Mouse (Mus musculus) testis, adult 2 months (tissue): ENCODE data around the gene Cdca8. TPM values are rescaled to one million over a fixed set of nuclear protein-coding genes. Genes with fewer than 3 reads are reported as not detected.

Experiments
- H3K27ac ChIP-seq: fragments of 200-500 bp; 2 replicates; pipeline ENCODE4 v1.5.1; 2012; ENCODE audit warnings: low read depth, low read length; ENCODE audit not compliant: control insufficient read depth, insufficient read depth
- H3K27me3 ChIP-seq: fragments of 200-500 bp; 2 replicates; pipeline ENCODE4 v1.6.1; 2012; ENCODE audit warnings: mild to moderate bottlenecking, low read length, moderate library complexity; ENCODE audit not compliant: control insufficient read depth, insufficient read depth
- H3K36me3 ChIP-seq: fragments of 200-500 bp; 2 replicates; pipeline ENCODE4 v1.6.1; 2012; ENCODE audit warnings: mild to moderate bottlenecking, low read length; ENCODE audit not compliant: control insufficient read depth, insufficient read depth
- H3K4me1 ChIP-seq: fragments of 200-500 bp; 2 replicates; pipeline ENCODE4 v1.6.1; 2012; ENCODE audit warnings: low read length; ENCODE audit not compliant: control insufficient read depth, insufficient read depth
- H3K4me3 ChIP-seq: fragments of 200-500 bp; 2 replicates; pipeline ENCODE4 v1.5.1; 2012; ENCODE audit warnings: low read depth, mild to moderate bottlenecking, low read length, moderate library complexity, mixed read lengths; ENCODE audit not compliant: control insufficient read depth
- CTCF ChIP-seq: fragments of 200-500 bp; IDR thresholded peaks from 2 replicates; pipeline ENCODE4 v1.5.1; 2012; ENCODE audit warnings: low read depth, mild to moderate bottlenecking, inconsistent platforms, low read length, moderate library complexity; ENCODE audit not compliant: control insufficient read depth, insufficient read depth, insufficient replicate concordance
- POLR2A ChIP-seq: fragments of 200-500 bp; IDR thresholded peaks from 2 replicates; pipeline ENCODE4 v1.6.1; 2012; ENCODE audit warnings: low read depth, mild to moderate bottlenecking, inconsistent platforms, low read length, moderate library complexity; ENCODE audit not compliant: control insufficient read depth
- polyA plus RNA-seq: library from polyadenylated mRNA; depleted of rRNA; stranded (reverse); fragments of >200 nt; gene quantifications from 2 replicates; pipeline ENCODE4 v1.2.3, GENCODE M21; 2012

The Cdca8 gene
- polyA plus RNA-seq, 1 experiment: 45.5 TPM

- H3K27me3 ChIP-seq: no peaks in the 10 kb centered on the region
- H3K27ac ChIP-seq: no peak overlapping the region
- H3K4me3 ChIP-seq: no peak overlapping the region
- peaks cover 23% of the 10 kb centered on the region for H3K4me1 ChIP-seq
- no peak for TF ChIP-seq POLR2A
- no peak for TF ChIP-seq CTCF
- no peaks in the 10 kb centered on the region for H3K36me3 ChIP-seq
Measured at GRCm38 (mm10) chr4:124969219-124969848, 30.2 kb upstream of the Cdca8 start.

GRCm38 (mm10) chr4:124968711-124969110 lies 29.6 kb upstream of the Cdca8 start:
- Histone ChIP-seq H3K27me3 (no peaks in the 10 kb centered on the region), H3K4me1 (peaks cover 20% of the 10 kb centered on the region), H3K36me3 (no peaks in the 10 kb centered on the region), H3K4me3 (no peak overlapping the region), H3K27ac (no peak overlapping the region)
- TF ChIP-seq CTCF (no peak), POLR2A (no peak)

GRCm38 (mm10) chr4:124964912-124965599 lies 25.9 kb upstream of the Cdca8 start:
- H3K27ac ChIP-seq: no peak overlapping the region
- H3K4me3 ChIP-seq: no peak overlapping the region
- TF ChIP-seq POLR2A: no peak
- no peak for TF ChIP-seq CTCF
- H3K36me3 ChIP-seq: no peaks in the 10 kb centered on the region
- no peaks in the 10 kb centered on the region for H3K27me3 ChIP-seq
- H3K4me1 ChIP-seq: no peaks in the 10 kb centered on the region

DNA sequence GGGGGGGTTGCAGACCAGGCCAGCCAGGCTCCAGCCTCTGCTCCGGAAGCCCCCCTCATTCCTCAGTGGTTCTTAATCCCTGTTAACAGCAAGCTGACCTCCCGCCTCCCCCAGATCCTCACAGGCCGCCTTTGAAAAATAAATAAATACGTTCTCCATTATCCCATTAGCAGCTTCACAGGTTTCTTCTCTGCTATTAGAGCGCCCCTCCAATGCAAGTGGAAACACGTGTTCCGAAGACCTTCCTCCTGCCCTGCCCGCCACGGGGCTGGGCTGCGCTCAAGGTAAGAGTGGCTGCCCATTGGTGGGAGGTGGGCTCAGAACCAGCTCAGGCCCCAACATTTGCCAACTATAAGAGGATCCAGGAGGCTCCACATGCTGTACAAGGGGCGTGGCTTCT lies 23.5 kb upstream of the Cdca8 start:
- Histone ChIP-seq H3K27ac (no peak overlapping the region), H3K27me3 (no peaks in the 10 kb centered on the region), H3K4me1 (no peaks in the 10 kb centered on the region)

GRCm38 (mm10) chr4:124960940-124961339 lies 21.8 kb upstream of the Cdca8 start:
- Histone ChIP-seq H3K27ac (no peak overlapping the region), H3K36me3 (no peaks in the 10 kb centered on the region), H3K4me3 (no peak overlapping the region), H3K4me1 (no peaks in the 10 kb centered on the region), H3K27me3 (no peaks in the 10 kb centered on the region)
- no peak for TF ChIP-seq CTCF
- no peak for TF ChIP-seq POLR2A

More for the DNA sequence above, 23.5 kb upstream of the Cdca8 start:
- H3K4me3 ChIP-seq: no peak overlapping the region
- TF ChIP-seq POLR2A: no peak
- no peak for TF ChIP-seq CTCF
- no peaks in the 10 kb centered on the region for H3K36me3 ChIP-seq

GRCm38 (mm10) chr4:124959062-124959461 lies 20.0 kb upstream of the Cdca8 start:
- Histone ChIP-seq H3K4me1 (no peaks in the 10 kb centered on the region), H3K4me3 (no peak overlapping the region), H3K36me3 (no peaks in the 10 kb centered on the region), H3K27me3 (no peaks in the 10 kb centered on the region), H3K27ac (no peak overlapping the region)
- TF ChIP-seq POLR2A (no peak), CTCF (no peak)

DNA sequence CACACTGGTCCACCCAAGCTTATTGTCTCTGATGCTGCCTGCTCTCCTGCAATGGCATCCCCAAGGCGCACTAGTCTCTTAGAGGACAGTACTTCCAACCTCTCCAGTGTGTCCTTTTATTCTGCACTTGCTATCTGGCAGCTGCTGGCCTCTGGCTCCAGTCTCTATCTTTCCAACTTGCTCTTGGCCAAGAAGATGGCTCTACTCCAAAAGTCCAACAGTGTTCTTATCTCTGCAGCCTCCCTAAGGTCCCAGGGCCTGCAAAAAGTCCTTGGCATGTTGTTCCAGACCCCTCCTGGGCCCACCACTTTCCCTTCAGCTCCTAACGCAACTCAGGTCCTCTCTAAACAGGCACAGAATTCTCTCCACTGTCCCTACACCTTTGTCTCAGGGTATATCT lies 18.2 kb upstream of the Cdca8 start:
- no peak overlapping the region for H3K27ac ChIP-seq
- H3K36me3 ChIP-seq: no peaks in the 10 kb centered on the region
- H3K27me3 ChIP-seq: no peaks in the 10 kb centered on the region
- H3K4me3 ChIP-seq: no peak overlapping the region
- H3K4me1 ChIP-seq: no peaks in the 10 kb centered on the region
- TF ChIP-seq POLR2A (no peak), CTCF (no peak)

DNA sequence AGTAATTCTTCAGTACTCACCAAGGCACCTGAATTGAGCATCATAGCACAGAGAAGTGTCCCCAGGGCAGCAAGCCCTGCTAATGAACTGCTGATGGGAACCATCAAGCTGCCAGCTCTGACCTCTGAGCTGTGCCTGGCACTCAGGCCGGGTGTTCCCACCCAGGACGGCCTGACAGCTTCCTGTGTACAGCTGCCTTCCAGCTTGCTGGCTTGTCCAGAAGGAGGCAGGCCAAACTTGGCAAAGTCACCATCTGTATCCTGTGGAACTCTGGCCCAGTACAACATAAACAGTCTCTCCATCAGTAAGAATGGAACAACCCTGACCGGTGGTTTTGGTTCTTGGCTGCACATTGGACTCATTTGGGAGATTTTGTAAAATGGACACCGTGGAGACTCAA lies 14.4 kb upstream of the Cdca8 start:
- no peaks in the 10 kb centered on the region for H3K4me1 ChIP-seq
- no peak overlapping the region for H3K27ac ChIP-seq
- TF ChIP-seq CTCF (no peak), POLR2A (no peak)
- H3K4me3 ChIP-seq: no peak overlapping the region
- no peaks in the 10 kb centered on the region for H3K27me3 ChIP-seq
- no peaks in the 10 kb centered on the region for H3K36me3 ChIP-seq
